Mouse (Mus musculus): ENCODE data around the gene Tmx2.
"Not testable (repeated sequence)": the region's sequence is repeated elsewhere in the genome, so short reads cannot be mapped to it uniquely, and the experiment has no call there.

Gene Tmx2

DNA sequence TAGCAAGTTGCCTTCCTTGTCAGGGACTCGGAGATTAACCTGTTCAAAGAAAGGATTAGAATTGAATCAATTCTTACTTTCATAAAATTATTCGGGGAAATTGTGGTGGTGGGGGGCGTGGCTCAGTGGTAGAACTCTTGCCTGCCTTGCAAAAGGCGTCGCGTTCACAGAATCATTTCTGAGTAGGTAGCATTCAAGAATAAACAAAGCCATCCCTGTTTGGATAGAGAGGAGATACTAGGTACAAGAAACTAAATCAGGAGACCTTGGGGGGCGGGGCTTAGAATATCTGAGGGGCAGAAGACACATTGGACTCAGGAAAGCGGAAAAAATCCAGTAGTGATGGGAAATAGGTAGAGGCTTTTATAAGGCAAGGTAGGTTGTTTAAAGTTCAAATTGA lies at the start of gene Tmx2:
Gene Tmx2, minus strand, starts transcription at position 125 of the 400 bp plus-strand sequence.
- DNase-seq (ENCODE audit: low read depth, low spot score): no peak

DNA sequence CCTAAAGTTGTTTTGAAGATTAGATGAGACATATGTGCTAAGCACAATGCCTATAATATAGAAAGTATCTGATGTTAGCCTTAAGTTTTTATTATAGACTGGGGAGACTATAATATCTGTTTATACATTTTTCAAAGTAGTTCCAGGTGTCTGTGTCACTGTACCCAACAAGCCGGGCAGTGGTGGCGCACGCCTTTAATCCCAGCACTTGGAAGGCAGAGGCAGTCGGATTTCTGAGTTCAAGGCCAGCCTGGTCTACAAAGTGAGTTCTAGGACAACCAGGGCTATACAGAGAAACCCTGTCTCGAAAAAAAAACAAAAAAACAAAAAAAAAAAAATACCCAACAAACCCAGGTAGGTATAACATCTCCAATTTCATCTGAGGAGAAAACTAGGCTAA lies 49.3 kb upstream of the Tmx2 start:
- not testable (repeated sequence) for DNase-seq (ENCODE audit: low read depth, low spot score)

- peak; percentile 96 for DNase-seq (ENCODE audit: low read depth, low spot score)
Observed at GRCm38 (mm10) chr2:84727172-84727858, 48.4 kb upstream of the Tmx2 start, which contains the start of gene Clp1. TSS of gene Clp1 (minus strand) at chr2:84727350.

- DNase-seq (ENCODE audit: low read depth, low spot score): no peak
Observed at GRCm38 (mm10) chr2:84726716-84727115, 47.8 kb upstream of the Tmx2 start.

- DNase-seq (ENCODE audit: low read depth, low spot score): no peak
Observed at GRCm38 (mm10) chr2:84725770-84726169, 46.8 kb upstream of the Tmx2 start.

GRCm38 (mm10) chr2:84723856-84724255 lies 44.9 kb upstream of the Tmx2 start:
- no peak for DNase-seq (ENCODE audit: low read depth, low spot score)

- DNase-seq (ENCODE audit: low read depth, low spot score): no peak
Observed at GRCm38 (mm10) chr2:84721182-84721581, 42.2 kb upstream of the Tmx2 start.

- DNase-seq (ENCODE audit: low read depth, low spot score): no peak
Observed at GRCm38 (mm10) chr2:84720718-84721117, 41.8 kb upstream of the Tmx2 start.

GRCm38 (mm10) chr2:84717357-84717756 lies 38.4 kb upstream of the Tmx2 start:
- no peak for DNase-seq (ENCODE audit: low read depth, low spot score)

GRCm38 (mm10) chr2:84716423-84717355 lies 37.7 kb upstream of the Tmx2 start:
- no peak for DNase-seq (ENCODE audit: low read depth, low spot score)

GRCm38 (mm10) chr2:84715562-84716361 lies 36.8 kb upstream of the Tmx2 start:
- DNase-seq (ENCODE audit: low read depth, low spot score): peak; percentile 78

- DNase-seq (ENCODE audit: low read depth, low spot score): peak; percentile 97
Observed at GRCm38 (mm10) chr2:84714811-84715561, 36.0 kb upstream of the Tmx2 start, which contains the start of gene Zdhhc5. TSS of gene Zdhhc5 (minus strand) at chr2:84715180.

- no peak for DNase-seq (ENCODE audit: low read depth, low spot score)
Observed at GRCm38 (mm10) chr2:84714422-84714810, 35.5 kb upstream of the Tmx2 start.

DNA sequence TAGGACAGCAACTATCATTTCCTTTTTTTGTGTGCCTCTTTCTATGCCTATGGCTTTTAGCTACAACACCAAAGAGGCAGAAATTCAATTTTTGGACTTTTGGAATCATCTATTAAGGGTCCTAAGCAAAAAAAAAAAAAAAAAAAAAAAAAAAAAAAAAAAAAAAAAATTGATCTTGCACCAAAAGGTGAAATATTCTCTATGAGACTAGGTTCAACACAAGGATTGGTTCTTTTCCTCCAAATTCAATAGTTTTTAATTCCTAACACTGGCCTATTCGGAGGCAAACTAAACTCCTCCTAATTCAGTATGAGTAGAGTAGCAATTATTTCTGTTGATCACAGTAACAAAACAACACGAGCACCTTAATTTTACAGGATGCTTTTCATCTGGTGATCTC lies 33.0 kb upstream of the Tmx2 start:
- DNase-seq (ENCODE audit: low read depth, low spot score): no peak

GRCm38 (mm10) chr2:84707523-84707922 lies 28.6 kb upstream of the Tmx2 start:
- no peak for DNase-seq (ENCODE audit: low read depth, low spot score)

- DNase-seq (ENCODE audit: low read depth, low spot score): no peak
Observed at GRCm38 (mm10) chr2:84705295-84705694, 26.4 kb upstream of the Tmx2 start.

DNA sequence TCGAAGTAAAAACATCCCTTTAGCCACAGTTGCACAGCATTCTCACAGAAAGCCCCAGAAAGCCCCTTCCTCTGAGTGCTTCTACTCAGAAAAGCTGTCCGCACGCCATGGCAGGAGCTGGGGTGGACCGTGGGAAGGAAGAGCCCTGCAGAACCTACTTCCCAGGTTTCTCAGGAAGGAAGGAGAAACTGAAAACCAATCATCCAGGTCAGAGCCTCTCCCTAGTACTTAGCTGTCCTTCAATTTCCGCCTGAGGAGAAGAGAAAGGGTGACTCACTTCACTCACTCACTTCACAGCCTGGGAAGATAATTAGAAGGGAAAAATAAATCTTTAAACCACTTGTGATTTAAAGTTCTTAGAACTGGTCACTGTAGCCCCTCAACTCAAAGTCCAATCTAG lies 25.4 kb upstream of the Tmx2 start:
- DNase-seq (ENCODE audit: low read depth, low spot score): no peak

DNA sequence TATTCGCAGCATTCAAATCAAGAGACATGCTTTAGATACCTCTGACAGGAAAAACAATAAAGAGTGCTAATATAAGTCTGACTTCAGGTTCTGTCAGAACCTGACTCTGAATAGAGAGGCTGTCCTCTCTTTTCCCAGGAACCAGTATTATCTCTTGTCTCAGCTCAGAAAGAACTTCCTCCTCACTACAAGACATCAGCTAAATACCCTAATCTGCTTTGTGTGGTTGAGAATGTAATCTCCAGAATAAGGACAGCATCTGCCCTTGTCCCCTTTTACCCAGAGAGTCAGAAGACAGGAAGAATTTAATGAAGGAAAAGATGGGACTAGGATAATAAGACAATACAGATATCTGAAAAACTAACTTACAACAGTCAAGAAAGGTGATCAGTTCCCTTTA lies 24.6 kb upstream of the Tmx2 start:
- no peak for DNase-seq (ENCODE audit: low read depth, low spot score)

GRCm38 (mm10) chr2:84695007-84695695 lies 16.2 kb upstream of the Tmx2 start:
- no peak for DNase-seq (ENCODE audit: low read depth, low spot score)

- no peak for DNase-seq (ENCODE audit: low read depth, low spot score)
Observed at GRCm38 (mm10) chr2:84690050-84690449, 11.1 kb upstream of the Tmx2 start.

Data from WW6 (cell line).